Mouse (Mus musculus) duodenum, adult 2 months (tissue): ENCODE data around the gene Lnpk. TPM values are rescaled to one million over a fixed set of nuclear protein-coding genes. Genes with fewer than 3 reads are reported as not detected.

Experiments used
- polyA plus RNA-seq: library from polyadenylated mRNA; depleted of rRNA; stranded (reverse); fragments of >200 nt; gene quantifications from 2 replicates; pipeline ENCODE4 v1.2.3, GENCODE M21; 2012; ENCODE audit warnings: low replicate concordance; rRNA removed

Lnpk gene
- 2.2 and 3.4 TPM in 2 replicates for polyA plus RNA-seq

GRCm38 (mm10) chr2:74578843-74579489, at the start of gene Lnpk:
Gene Lnpk, minus strand, starts transcription at chr2:74579435.

Other genes starting within 250 kb of the Lnpk start
- gene Evx2, start 80.1 kb upstream of the Lnpk start, polyA plus RNA-seq, result not detected in 2 replicates
- gene Hoxd13, start 88.9 kb upstream of the Lnpk start, polyA plus RNA-seq, result not detected in 2 replicates
- not detected in 2 replicates for gene Hoxd12, start 95.6 kb upstream of the Lnpk start, polyA plus RNA-seq
- gene Hoxd11, start 100.1 kb upstream of the Lnpk start, polyA plus RNA-seq, result not detected in 2 replicates
- not detected in 2 replicates for gene Hoxd10, start 112.5 kb upstream of the Lnpk start, polyA plus RNA-seq
- 0.11 and 0.49 TPM in 2 replicates for gene Hoxd9, start 118.3 kb upstream of the Lnpk start, polyA plus RNA-seq
- gene Hoxd8, start 125.2 kb upstream of the Lnpk start, polyA plus RNA-seq, result 0.49 and 3.7 TPM in 2 replicates
- 0.56 and 0.64 TPM in 2 replicates for gene Hoxd3, start 132.5 kb upstream of the Lnpk start, polyA plus RNA-seq
- 2.0 and 4.0 TPM in 2 replicates for gene Hoxd4, start 132.5 kb upstream of the Lnpk start, polyA plus RNA-seq
- 0.07 and 0.09 TPM in 2 replicates for gene Gm28230, start 147.3 kb upstream of the Lnpk start, polyA plus RNA-seq
- gene Hoxd1, start 183.5 kb upstream of the Lnpk start, polyA plus RNA-seq, result not detected in 2 replicates
- gene Mtx2, start 246.4 kb upstream of the Lnpk start, polyA plus RNA-seq, result 76.8 and 113 TPM in 2 replicates